Mouse (Mus musculus) heart, adult 2 months (tissue): ENCODE results near the gene Srp68.

Source experiments
- CTCF ChIP-seq: fragments of 200-600 bp; IDR thresholded peaks from 2 replicates; pipeline ENCODE4 v1.8.1; 2022; ENCODE audit warnings: antibody characterized with exemption, mild to moderate bottlenecking, moderate library complexity
- EP300 ChIP-seq: fragments of 200-500 bp; IDR thresholded peaks from 2 replicates; pipeline ENCODE4 v1.6.1; 2011; ENCODE audit warnings: low read depth, low read length, control low read depth; ENCODE audit not compliant: insufficient read depth
- POLR2A ChIP-seq: fragments of 200-500 bp; IDR thresholded peaks from 2 replicates; pipeline ENCODE4 v1.6.1; 2011; ENCODE audit warnings: mild to moderate bottlenecking, low read depth, low read length, control low read depth; ENCODE audit not compliant: insufficient read depth

GRCm38 (mm10) chr11:116228699-116229098 lies 45.3 kb downstream of the Srp68 start:
- TF ChIP-seq EP300 (no peak), CTCF (no peak), POLR2A (no peak)
